8 mouse cellular contexts compared by ENCODE assay signal in the genomic region with DNA sequence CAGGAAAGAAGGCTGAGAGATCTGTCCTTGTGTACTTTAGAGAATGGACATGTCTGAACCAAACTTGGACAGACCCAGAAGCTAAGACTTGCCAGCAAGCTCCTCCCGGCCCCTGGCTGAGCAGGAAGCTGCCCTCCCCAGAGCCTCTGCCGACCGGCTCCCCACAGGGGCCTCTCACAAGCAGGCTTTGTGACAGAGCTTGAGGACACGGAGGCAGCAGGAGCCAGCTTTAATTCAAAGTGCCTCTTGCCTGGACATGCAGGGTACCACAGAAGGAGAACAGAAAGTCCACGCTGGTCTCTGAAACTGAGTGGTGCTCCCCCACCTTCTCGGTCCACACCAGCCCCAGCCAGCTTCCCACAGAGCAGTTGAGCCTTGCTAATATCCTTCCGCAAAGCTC. TPM values are rescaled to one million over a fixed set of nuclear protein-coding genes. Genes with fewer than 3 reads are reported as not detected.
DNase-seq lines count a peak whose midpoint lies in the region; ATAC-seq and TF ChIP-seq lines count a peak whose summit lies in the region.

No protein-coding gene starts in this region.

- TF ChIP-seq POLR2A in CH12.LX (IDR thresholded peaks at IDR 0.05; ENCODE audit: low read depth, low read length) = 0 out of 2 replicates have a peak, but pooled peaks have one; percentile 13

- 22% methylated on average over 7 of the region's 7 CpGs for WGBS in heart, postnatal 0 days

- peak overlapping the region; percentile 52 for H3K4me2 ChIP-seq in CH12.LX (ENCODE audit: insufficient read depth, low read depth, poor library complexity, severe bottlenecking)
- H3K4me2 ChIP-seq in heart, postnatal 0 days (ENCODE audit: low read depth, low read length) = no peak overlapping the region

- intact Hi-C loops in gastrocnemius, postnatal 14 days (cut with DNase I; ENCODE audit: low total_unique reads) = no loop called here

- dilution Hi-C loops in CH12.LX (cut with MboI; ENCODE audit: extremely low pct_ligation_motif_present, extremely low pct_unique_long_range_greater_than_20kb, low sequenced_read_pairs) = no loop called here

- H3K9ac ChIP-seq in CH12.LX (ENCODE audit: insufficient read depth, low read depth) = peak overlapping the region; percentile 71
- H3K9ac ChIP-seq in heart, postnatal 0 days (replicated peaks; ENCODE audit: low read depth, low read length) = no peak overlapping the region

- H3K79me2 ChIP-seq in CH12.LX (replicated peaks; ENCODE audit: control insufficient read depth, extremely low read depth, insufficient read depth, poor library complexity, severe bottlenecking) = no peaks in the 10 kb centered on the region

- H3K27me3 ChIP-seq in CH12.LX (replicated peaks) = no peaks in the 10 kb centered on the region
- H3K27me3 ChIP-seq in heart, postnatal 0 days (ENCODE audit: control insufficient read depth, insufficient read depth, low read length) = no peaks in the 10 kb centered on the region

- no peak for TF ChIP-seq CTCF in CH12.LX (conservative IDR thresholded peaks at IDR 0.05 in 1 of 2, IDR thresholded peaks at IDR 0.05 in 1 of 2; ENCODE audit: low read depth in 2 of 2, low read length in 2 of 2)
- TF ChIP-seq CTCF in heart, postnatal 0 days (IDR thresholded peaks at IDR 0.05; ENCODE audit: low read depth) = no peak

- no peaks in the 10 kb centered on the region for H3K36me3 ChIP-seq in CH12.LX (replicated peaks in 1 of 2; ENCODE audit: control insufficient read depth in 1 of 2, insufficient read depth in 1 of 2, low read length in 1 of 2)
- H3K36me3 ChIP-seq in heart, postnatal 0 days (replicated peaks; ENCODE audit: control insufficient read depth, insufficient read depth, low read length) = no peaks in the 10 kb centered on the region

- in situ Hi-C loops in CH12.LX (cut with MboI; ENCODE audit: low pct_ligation_motif_present, low pct_unique_long_range_greater_than_20kb, low sequenced_read_pairs) = loop anchor here (5.0 kb wide), 1 partner anchor 86 kb away; no protein-coding TSS in a partner anchor

- H3K27ac ChIP-seq in CH12.LX (ENCODE audit: insufficient read depth, low read depth) = peak overlapping the region; percentile 99
- peak overlapping the region; percentile 75 for H3K27ac ChIP-seq in heart, postnatal 0 days (ENCODE audit: low read depth)

- no peaks in the 10 kb centered on the region for H3K9me3 ChIP-seq in CH12.LX (replicated peaks; ENCODE audit: low read length)
- H3K9me3 ChIP-seq in heart, postnatal 0 days (replicated peaks; ENCODE audit: control insufficient read depth, low read length) = no peaks in the 10 kb centered on the region

- DNase-seq in gastrocnemius, postnatal 14 days = peak; percentile 59
- DNase-seq in gastrocnemius, adult 8-10 months (ENCODE audit: low spot score in 2 of 2) = no peak
- peak; percentile 88 for DNase-seq in CH12.LX (ENCODE audit: extremely low read depth)
- peak; percentile 55 for DNase-seq in heart, postnatal 0 days (ENCODE audit: low spot score)
- peak; percentile 49 for DNase-seq in lung, postnatal 14 days
- no peak for DNase-seq in embryo, embryonic 11 days
- no peak for DNase-seq in ovary, adult 18-20 months (ENCODE audit: low spot score)
- DNase-seq in right cerebral cortex, adult 2 months (ENCODE audit: low spot score in 2 of 2) = no peak

- TF ChIP-seq RAD21 in CH12.LX (IDR thresholded peaks at IDR 0.05; ENCODE audit: low read depth, low read length) = peak; percentile 43

- peak; percentile 96 for TF ChIP-seq EP300 in CH12.LX (IDR thresholded peaks at IDR 0.05; ENCODE audit: low read length)
- no peak for TF ChIP-seq EP300 in heart, postnatal 0 days (IDR thresholded peaks at IDR 0.05; ENCODE audit: low read depth)

- peaks cover 82 to 98% of the 10 kb centered on the region in 2 experiments for H3K4me1 ChIP-seq in CH12.LX (ENCODE audit: control insufficient read depth in 1 of 2, insufficient read depth in 2 of 2)
- peaks cover 32% of the 10 kb centered on the region for H3K4me1 ChIP-seq in heart, postnatal 0 days (ENCODE audit: control insufficient read depth, insufficient read depth)

- peak; percentile 28; the same call in 1 of the 2 replicates for ATAC-seq in heart, postnatal 0 days (ENCODE audit: insufficient read depth, low read depth)

- peak overlapping the region in 1 of 3 experiments; percentile 4 for H3K4me3 ChIP-seq in CH12.LX (replicated peaks in 1 of 3; ENCODE audit: low read depth in 2 of 3, low read length in 2 of 3, poor library complexity in 1 of 3)
- H3K4me3 ChIP-seq in heart, postnatal 0 days (ENCODE audit: low read depth, low read length) = no peak overlapping the region

TF ChIP-seq in CH12.LX, 34 proteins besides CTCF, POLR2A, EP300 and RAD21:
- no peak for TF ChIP-seq POLR2AphosphoS2 (IDR thresholded peaks at IDR 0.05; ENCODE audit: low read depth, low read length)
- peak; percentile 90 for TF ChIP-seq CHD2 (IDR thresholded peaks at IDR 0.05; ENCODE audit: low read length)
- TF ChIP-seq CHD1 (IDR thresholded peaks at IDR 0.05; ENCODE audit: low read depth, low read length) = peak; percentile 99
- peak; percentile 97 for TF ChIP-seq UBTF (IDR thresholded peaks at IDR 0.05; ENCODE audit: low read depth, low read length)
- TF ChIP-seq USF2 (conservative IDR thresholded peaks at IDR 0.05; ENCODE audit: low read depth, low read length) = no peak
- peak; percentile 80 for TF ChIP-seq ELF1 (IDR thresholded peaks at IDR 0.05; ENCODE audit: low read depth, low read length)
- TF ChIP-seq PAX5 (IDR thresholded peaks at IDR 0.05; ENCODE audit: low read length) = no peak
- TF ChIP-seq MYC (IDR thresholded peaks at IDR 0.05; ENCODE audit: low read depth, low read length) = peak; percentile 83
- peak; percentile 61 for TF ChIP-seq HCFC1 (IDR thresholded peaks at IDR 0.05; ENCODE audit: low read depth, low read length)
- peak; percentile 99 for TF ChIP-seq MAZ (IDR thresholded peaks at IDR 0.05; ENCODE audit: low read depth, low read length)
- peak; percentile 96 for TF ChIP-seq RCOR1 (conservative IDR thresholded peaks at IDR 0.05; ENCODE audit: low read depth, low read length)
- 0 out of 2 replicates have a peak, but pooled peaks have one; percentile 22 for TF ChIP-seq E2F4 (IDR thresholded peaks at IDR 0.05; ENCODE audit: insufficient replicate concordance, low read depth, low read length)
- TF ChIP-seq BHLHE40 (IDR thresholded peaks at IDR 0.05; ENCODE audit: low read depth, low read length) = peak; percentile 78
- peak; percentile 51 for TF ChIP-seq NRF1 (IDR thresholded peaks at IDR 0.05; ENCODE audit: low read depth, low read length)
- no peak for TF ChIP-seq ZKSCAN1 (IDR thresholded peaks at IDR 0.05; ENCODE audit: borderline replicate concordance, low read depth, low read length)
- peak; percentile 40; the same call in 1 of the 2 replicates for TF ChIP-seq JUND (conservative IDR thresholded peaks at IDR 0.05; ENCODE audit: low read depth, low read length)
- peak; percentile 98 for TF ChIP-seq IRF4 (IDR thresholded peaks at IDR 0.05; ENCODE audit: low read depth, low read length)
- no peak for TF ChIP-seq USF1 (IDR thresholded peaks at IDR 0.05; ENCODE audit: low read depth, low read length)
- TF ChIP-seq ZNF384 (IDR thresholded peaks at IDR 0.05; ENCODE audit: low read depth, low read length) = no peak; the same call in 1 of the 2 replicates
- TF ChIP-seq TCF12 (IDR thresholded peaks at IDR 0.05; ENCODE audit: low read depth, low read length) = peak; percentile 99
- peak; percentile 86 for TF ChIP-seq SIN3A (IDR thresholded peaks at IDR 0.05; ENCODE audit: low read length)
- peak; percentile 73 for TF ChIP-seq MXI1 (IDR thresholded peaks at IDR 0.05; ENCODE audit: low read depth, low read length)
- peak; percentile 62 for TF ChIP-seq NELFE (IDR thresholded peaks at IDR 0.05; ENCODE audit: low read depth, low read length)
- TF ChIP-seq MAX (IDR thresholded peaks at IDR 0.05; ENCODE audit: low read length) = peak; percentile 85
- TF ChIP-seq MAFK (IDR thresholded peaks at IDR 0.05; ENCODE audit: insufficient replicate concordance, low read length) = peak; percentile 71; the same call in 1 of the 2 replicates
- TF ChIP-seq TBP (conservative IDR thresholded peaks at IDR 0.05; ENCODE audit: low read depth, low read length) = peak; percentile 65; the same call in 1 of the 2 replicates
- TF ChIP-seq GABPA (IDR thresholded peaks at IDR 0.05; ENCODE audit: insufficient replicate concordance, low read depth, low read length) = no peak
- TF ChIP-seq KAT2A (IDR thresholded peaks at IDR 0.05; ENCODE audit: insufficient replicate concordance, low read length) = 0 out of 2 replicates have a peak, but pooled peaks have one; percentile 71
- TF ChIP-seq MEF2A (IDR thresholded peaks at IDR 0.05; ENCODE audit: borderline replicate concordance, low read depth, low read length) = peak; percentile 96
- peak; percentile 58 for TF ChIP-seq SMC3 (IDR thresholded peaks at IDR 0.05; ENCODE audit: low read depth, low read length)
- TF ChIP-seq ZMIZ1 (IDR thresholded peaks at IDR 0.05; ENCODE audit: low read depth, low read length) = peak; percentile 84
- peak; percentile 33; the same call in 1 of the 2 replicates for TF ChIP-seq JUN (IDR thresholded peaks at IDR 0.05; ENCODE audit: insufficient read depth, low read depth, low read length)
- TF ChIP-seq ETS1 (conservative IDR thresholded peaks at IDR 0.05; ENCODE audit: low read depth, low read length) = peak; percentile 87
- no peak for TF ChIP-seq ZC3H11A (IDR thresholded peaks at IDR 0.05; ENCODE audit: low read depth, low read length)

RNA-seq across cellular contexts. Expression of a gene that starts 21.9 kb away (rescaled TPM):
- 10 to 100 TPM; 18.1 to 18.6 TPM for total RNA-seq in gastrocnemius, postnatal 14 days (2021)
- 10 to 100 TPM in 2 of 4 experiments, 1 to 10 TPM in 2; 7.8 to 22.8 (median 13.9) TPM for total RNA-seq in gastrocnemius, adult 8-10 months (2022)
- total RNA-seq in CH12.LX (2012; rRNA removed) (56.7 and 56.9 TPM in 2 replicates), CH12.LX (2014; rRNA removed) (16.0 and 17.1 TPM in 2 replicates)
- polyA plus RNA-seq in CH12.LX (2012; ENCODE audit: insufficient read length, low read depth) = 27.7 and 36.7 TPM in 2 replicates
- 31.9 and 47.6 TPM in 2 replicates for total RNA-seq in heart, postnatal 0 days (2014; rRNA removed; ENCODE audit: low replicate concordance)
- polyA plus RNA-seq in heart, postnatal 0 days (2015; fragmentation: Nextera tagmentation; extraction: Ambion mirVana) = 7.7 and 10.9 TPM in 2 replicates

Comparison
In these comparisons a context has a peak if more than half of its experiments do, and no peak if none do; other contexts are left out.
1. DNase-seq: peak in gastrocnemius, postnatal 14 days (single experiment), CH12.LX (single experiment), heart, postnatal 0 days (single experiment) and lung, postnatal 14 days (single experiment); none in gastrocnemius, adult 8-10 months (0 of 2), embryo, embryonic 11 days (single experiment), ovary, adult 18-20 months (single experiment) and right cerebral cortex, adult 2 months (0 of 2).